Mouse (Mus musculus) neural tube, embryonic 15.5 days (tissue): ENCODE results near the gene Anapc7. TPM values are rescaled to one million over a fixed set of nuclear protein-coding genes. Genes with fewer than 3 reads are reported as not detected.

Experiments used
- ATAC-seq: fragments of 200-750 bp; cut with Nextera tagmentation; 2 replicates; pipeline ENCODE4 v1.8.0; 2017; ENCODE audit warnings: mild to moderate bottlenecking, moderate TSS enrichment, moderate library complexity; ENCODE audit not compliant: low FRiP score
- H3K27ac ChIP-seq: fragments of 300-500 bp; sonication (generic); replicated peaks from 2 replicates; pipeline ENCODE4 v1.5.1; 2015; ENCODE audit warnings: mild to moderate bottlenecking, inconsistent platforms
- H3K27me3 ChIP-seq: fragments of 300-500 bp; sonication (generic); replicated peaks from 2 replicates; pipeline ENCODE4 v1.6.1; 2015; ENCODE audit warnings: inconsistent platforms
- H3K36me3 ChIP-seq: fragments of 300-500 bp; sonication (generic); 2 replicates; pipeline ENCODE4 v1.6.1; 2015; ENCODE audit warnings: inconsistent platforms
- H3K4me1 ChIP-seq: fragments of 300-500 bp; sonication (generic); 2 replicates; pipeline ENCODE4 v1.6.1; 2015; ENCODE audit warnings: inconsistent platforms
- H3K4me2 ChIP-seq: fragments of 300-500 bp; sonication (generic); 2 replicates; pipeline ENCODE4 v1.6.1; 2015; ENCODE audit warnings: inconsistent platforms, mild to moderate bottlenecking, moderate library complexity
- H3K4me3 ChIP-seq: fragments of 300-500 bp; sonication (generic); replicated peaks from 2 replicates; pipeline ENCODE4 v1.5.1; 2015; ENCODE audit warnings: mild to moderate bottlenecking, inconsistent platforms
- H3K9ac ChIP-seq: fragments of 300-500 bp; sonication (generic); replicated peaks from 2 replicates; pipeline ENCODE4 v1.6.1; 2015; ENCODE audit warnings: mild to moderate bottlenecking, inconsistent platforms
- H3K9me3 ChIP-seq: fragments of 300-500 bp; sonication (generic); replicated peaks from 2 replicates; pipeline ENCODE4 v1.6.1; 2016; ENCODE audit warnings: inconsistent platforms
- WGBS: fragments of 180-500 bp; shearing (Covaris S2); methylation state at CpG from one replicate; pipeline ENCODE4 v1.1.7; 2015; ENCODE audit warnings: mixed read lengths; 5-methylcytosine and 5-hydroxymethylcytosine counted together
- polyA plus RNA-seq: library from polyadenylated mRNA; unstranded; fragments of >200 nt; fragmentation: Nextera tagmentation; extraction: Ambion mirVana; gene quantifications from 2 replicates; pipeline ENCODE4 v1.2.1, GENCODE M21; 2015

The Anapc7 gene
- 47.3 and 47.5 TPM in 2 replicates for polyA plus RNA-seq

GRCm38 (mm10) chr5:122421271-122422068 is at the start of gene Anapc7:
TSS of gene Anapc7 (plus strand) at chr5:122421693.
- H3K4me1 ChIP-seq, result peaks cover 22% of the 10 kb centered on the region
- 22% methylated on average over 17 of the region's 17 CpGs for WGBS
- H3K36me3 ChIP-seq, result no peaks in the 10 kb centered on the region
- H3K9ac ChIP-seq, result peak within 1 kb of the TSS; percentile 86
- H3K27ac ChIP-seq, result peak within 1 kb of the TSS; percentile 97
- H3K4me3 ChIP-seq, result peak within 1 kb of the TSS; percentile 99
- H3K9me3 ChIP-seq, result no peaks in the 10 kb centered on the region
- H3K27me3 ChIP-seq, result no peaks in the 10 kb centered on the region
- H3K4me2 ChIP-seq, result peak within 1 kb of the TSS; percentile 88
- ATAC-seq, result peak; percentile 54; the same call in 1 of the 2 replicates

- H3K4me2 ChIP-seq, result peak within 1 kb of the TSS; percentile 75
- ATAC-seq, result peak; percentile 94
- peak within 1 kb of the TSS; percentile 95 for H3K27ac ChIP-seq
- no peaks in the 10 kb centered on the region for H3K9me3 ChIP-seq
- WGBS, result 0% methylated on average over 53 of the region's 53 CpGs
- H3K27me3 ChIP-seq, result no peaks in the 10 kb centered on the region
- H3K36me3 ChIP-seq, result peaks cover 31% of the 10 kb centered on the region
- H3K4me1 ChIP-seq, result peaks cover 27% of the 10 kb centered on the region
- H3K9ac ChIP-seq, result peak within 1 kb of the TSS; percentile 76
- H3K4me3 ChIP-seq, result peak within 1 kb of the TSS; percentile 70
Measured at GRCm38 (mm10) chr5:122372192-122372769, 49.2 kb upstream of the Anapc7 start, which contains the start of gene Fam216a. TSS of gene Fam216a (minus strand) at chr5:122372364.

- no peaks in the 10 kb centered on the region for H3K9me3 ChIP-seq
- WGBS, result 4% methylated on average over 5 of the region's 5 CpGs
- H3K4me2 ChIP-seq, result peak overlapping the region; percentile 75
- H3K4me3 ChIP-seq, result peak overlapping the region; percentile 70
- H3K27ac ChIP-seq, result peak overlapping the region; percentile 87
- peak overlapping the region; percentile 76 for H3K9ac ChIP-seq
- H3K4me1 ChIP-seq, result peaks cover 27% of the 10 kb centered on the region
- no peaks in the 10 kb centered on the region for H3K27me3 ChIP-seq
- H3K36me3 ChIP-seq, result peaks cover 25% of the 10 kb centered on the region
- 0 out of 2 replicates have a peak, but pooled peaks have one; percentile 11 for ATAC-seq
Measured at GRCm38 (mm10) chr5:122372878-122373277, 48.6 kb upstream of the Anapc7 start.

GRCm38 (mm10) chr5:122377101-122377833 is 44.2 kb upstream of the Anapc7 start:
- WGBS, result 95% methylated on average over 4 of the region's 4 CpGs
- H3K9ac ChIP-seq, result no peak overlapping the region
- H3K27ac ChIP-seq, result no peak overlapping the region
- H3K4me1 ChIP-seq, result peaks cover 11% of the 10 kb centered on the region
- no peaks in the 10 kb centered on the region for H3K9me3 ChIP-seq
- ATAC-seq, result no peak
- no peak overlapping the region for H3K4me2 ChIP-seq
- H3K27me3 ChIP-seq, result no peaks in the 10 kb centered on the region
- H3K4me3 ChIP-seq, result no peak overlapping the region
- H3K36me3 ChIP-seq, result peaks cover 36% of the 10 kb centered on the region

GRCm38 (mm10) chr5:122378171-122378570 is 43.3 kb upstream of the Anapc7 start:
- ATAC-seq, result no peak
- no peaks in the 10 kb centered on the region for H3K27me3 ChIP-seq
- no peak overlapping the region for H3K9ac ChIP-seq
- no peak overlapping the region for H3K4me2 ChIP-seq
- H3K9me3 ChIP-seq, result no peaks in the 10 kb centered on the region
- 98% methylated on average over 12 of the region's 12 CpGs for WGBS
- no peak overlapping the region for H3K4me3 ChIP-seq
- H3K36me3 ChIP-seq, result peaks cover 41% of the 10 kb centered on the region
- no peak overlapping the region for H3K27ac ChIP-seq
- peaks cover 6% of the 10 kb centered on the region for H3K4me1 ChIP-seq

DNA sequence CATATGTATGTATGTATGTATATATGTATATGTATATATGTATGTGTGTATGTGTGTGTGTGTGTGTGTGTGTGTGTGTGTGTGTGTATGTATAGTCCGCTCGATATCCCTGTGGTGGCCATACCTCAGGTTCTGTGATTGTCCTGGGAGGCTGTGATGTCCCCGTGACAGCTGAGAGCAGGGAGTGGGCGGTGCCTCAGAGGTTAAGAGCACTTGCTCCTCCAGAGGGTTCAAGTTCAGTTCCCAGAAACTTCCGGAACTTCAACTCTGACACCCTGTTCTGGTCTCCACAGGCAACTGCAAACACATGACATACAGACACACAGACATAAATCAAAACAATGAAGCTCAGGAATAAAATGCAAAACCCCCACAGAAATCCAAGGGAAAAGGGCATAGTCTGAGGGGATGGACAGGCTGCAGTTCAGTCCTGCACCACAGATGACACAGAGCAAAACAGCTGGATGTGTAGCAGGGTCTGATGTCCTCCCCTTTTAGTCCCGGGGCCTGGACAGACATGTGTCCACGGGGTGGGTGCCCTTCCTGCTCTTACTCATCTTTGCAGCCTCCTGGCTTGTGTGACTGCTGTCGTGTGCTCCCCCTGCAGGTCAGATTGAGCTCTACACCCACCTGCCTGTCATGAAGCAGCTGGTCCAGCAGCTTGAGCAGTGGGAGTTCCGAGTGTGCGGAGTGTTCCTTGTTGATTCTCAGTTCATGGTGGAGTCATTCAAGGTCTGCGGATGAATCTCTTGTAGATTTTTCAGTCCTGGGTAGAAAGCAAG is 41.9 kb upstream of the Anapc7 start:
- Histone ChIP-seq H3K27ac (no peak overlapping the region), H3K4me2 (no peak overlapping the region), H3K27me3 (no peaks in the 10 kb centered on the region), H3K9me3 (no peaks in the 10 kb centered on the region), H3K4me1 (no peaks in the 10 kb centered on the region; the same call in 1 of the 2 replicates), H3K4me3 (no peak overlapping the region), H3K36me3 (peaks cover 41% of the 10 kb centered on the region), H3K9ac (no peak overlapping the region)
- 56% methylated on average over 11 of the region's 11 CpGs for WGBS
- ATAC-seq, result peak; percentile 55; the same call in 1 of the 2 replicates

- Histone ChIP-seq H3K27ac (no peak overlapping the region), H3K27me3 (no peaks in the 10 kb centered on the region), H3K9ac (no peak overlapping the region), H3K36me3 (no peaks in the 10 kb centered on the region), H3K9me3 (no peaks in the 10 kb centered on the region), H3K4me3 (no peak overlapping the region), H3K4me1 (peaks cover 15% of the 10 kb centered on the region), H3K4me2 (no peak overlapping the region)
- 92% methylated on average over 5 of the region's 5 CpGs for WGBS
- ATAC-seq, result no peak
Measured at GRCm38 (mm10) chr5:122390006-122390405, 31.5 kb upstream of the Anapc7 start.

DNA sequence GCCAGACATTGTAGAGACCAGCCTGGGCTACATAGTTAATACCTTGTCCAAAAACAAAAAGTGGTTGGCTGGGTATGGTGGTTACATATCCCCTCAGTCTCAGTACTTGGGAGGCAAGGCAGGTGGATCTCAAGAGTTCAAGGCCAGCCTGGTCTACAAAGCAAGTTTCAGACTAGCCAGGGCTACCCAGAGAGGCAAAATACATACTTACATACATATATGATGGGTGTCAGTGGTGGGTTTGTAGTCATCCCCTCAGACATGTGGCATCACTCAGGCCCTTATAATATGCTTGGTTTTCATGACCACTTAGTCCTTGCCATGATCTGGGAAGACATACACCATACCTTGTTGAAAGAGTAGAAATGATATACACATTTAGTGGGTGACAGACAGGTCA is 30.8 kb upstream of the Anapc7 start:
- Histone ChIP-seq H3K9me3 (no peaks in the 10 kb centered on the region), H3K9ac (no peak overlapping the region), H3K27me3 (no peaks in the 10 kb centered on the region), H3K4me3 (no peak overlapping the region), H3K4me2 (no peak overlapping the region), H3K36me3 (no peaks in the 10 kb centered on the region), H3K27ac (no peak overlapping the region), H3K4me1 (peaks cover 15% of the 10 kb centered on the region)
- ATAC-seq, result no peak

DNA sequence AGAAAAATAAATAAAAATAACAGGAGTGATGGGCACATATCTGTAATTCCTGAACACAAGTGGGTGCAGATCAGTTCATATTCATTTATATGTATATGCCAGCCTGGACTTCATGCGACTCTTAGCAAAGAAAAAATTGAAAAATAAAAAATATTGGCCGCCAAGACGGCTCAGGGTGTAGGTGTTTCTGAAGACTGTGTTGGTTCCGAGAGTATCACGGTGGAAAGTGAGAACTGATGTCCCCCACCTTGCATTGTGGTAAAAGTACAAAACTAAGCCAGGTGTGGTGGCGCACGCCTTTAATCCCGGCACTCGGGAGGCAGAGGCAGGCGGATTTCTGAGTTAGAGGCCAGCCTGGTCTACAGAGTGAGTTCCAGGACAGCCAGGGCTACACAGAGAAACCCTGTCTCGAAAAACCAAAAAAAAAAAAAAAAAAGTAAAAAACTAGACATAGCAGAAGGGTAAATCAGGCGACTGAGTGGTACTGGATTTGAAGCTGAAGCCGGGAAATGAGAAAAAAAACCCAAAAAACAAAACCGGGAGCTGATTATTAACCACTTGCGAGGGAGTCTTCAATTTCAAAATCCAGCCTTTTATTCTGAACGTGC is 30.2 kb upstream of the Anapc7 start:
- Histone ChIP-seq H3K27ac (peak overlapping the region; percentile 75), H3K4me1 (peaks cover 15% of the 10 kb centered on the region), H3K9ac (no peak overlapping the region), H3K4me3 (peak overlapping the region; percentile 86), H3K4me2 (peak overlapping the region; percentile 77), H3K9me3 (no peaks in the 10 kb centered on the region), H3K36me3 (no peaks in the 10 kb centered on the region), H3K27me3 (no peaks in the 10 kb centered on the region)
- 54% methylated on average over 15 of the region's 16 CpGs for WGBS
- peak; percentile 3; the same call in 1 of the 2 replicates for ATAC-seq

DNA sequence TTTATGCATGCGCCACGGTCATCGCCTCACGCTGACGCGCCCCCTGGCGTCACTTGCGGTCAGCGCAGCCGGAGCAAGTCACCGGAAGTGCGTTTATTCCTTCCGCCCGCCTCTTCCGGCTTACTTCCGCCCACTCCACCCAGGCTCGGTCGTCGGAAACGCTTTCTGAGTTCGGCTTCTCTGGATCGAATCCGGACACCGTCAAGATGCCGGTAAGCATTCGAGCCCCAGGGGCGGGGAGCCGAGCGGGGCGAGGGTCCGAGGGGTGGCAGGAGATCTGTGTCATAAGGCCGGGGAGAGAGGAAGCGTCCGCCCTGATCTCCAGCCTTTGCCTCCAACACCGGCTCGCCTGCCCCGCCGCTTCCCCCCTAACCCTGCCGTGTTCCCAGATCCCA is 29.7 kb upstream of the Anapc7 start, which contains the start of gene Arpc3:
Gene Arpc3 (plus strand): TSS at position 93 of the 395 bp plus-strand sequence.
- H3K4me2 ChIP-seq, result peak within 1 kb of the TSS; percentile 77
- peaks cover 4% of the 10 kb centered on the region; the same call in 1 of the 2 replicates for H3K36me3 ChIP-seq
- peak; percentile 96 for ATAC-seq
- H3K9ac ChIP-seq, result peak within 1 kb of the TSS; percentile 90
- H3K4me1 ChIP-seq, result peaks cover 15% of the 10 kb centered on the region
- H3K9me3 ChIP-seq, result no peaks in the 10 kb centered on the region
- H3K27ac ChIP-seq, result peak within 1 kb of the TSS; percentile 75
- whole genome bisulfite sequencing, result under 1% methylated on average over 39 of the region's 39 CpGs
- peak within 1 kb of the TSS; percentile 86 for H3K4me3 ChIP-seq
- H3K27me3 ChIP-seq, result no peaks in the 10 kb centered on the region
